Mouse (Mus musculus): ENCODE results near the gene Lypd8.

The Lypd8 gene

GRCm38 (mm10) chr11:58399985-58400645 lies 21.3 kb downstream of the Lypd8 start:
- no peak for DNase-seq (ENCODE audit: low spot score)

GRCm38 (mm10) chr11:58400655-58401054 lies 21.8 kb downstream of the Lypd8 start:
- no peak for DNase-seq (ENCODE audit: low spot score)

DNA sequence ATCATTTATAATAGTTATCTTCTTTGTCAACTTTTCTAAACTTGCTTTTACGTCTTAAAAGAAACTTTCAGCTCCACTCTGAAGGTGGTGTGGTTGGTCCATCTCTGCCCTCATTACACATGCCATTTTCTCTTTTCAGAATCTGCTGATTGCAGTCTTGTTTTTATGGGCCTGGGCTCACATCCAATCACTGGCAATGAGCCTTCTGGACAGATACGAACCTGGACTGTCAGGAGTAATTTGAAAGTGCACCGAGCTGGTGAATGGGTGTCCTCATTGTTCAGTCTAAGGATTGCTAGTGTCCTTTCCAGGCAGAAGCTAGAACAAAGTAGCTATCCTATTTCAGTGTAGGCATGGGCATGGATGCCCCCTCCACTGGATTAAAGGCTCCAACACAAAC lies 29.2 kb downstream of the Lypd8 start:
- no peak for DNase-seq (ENCODE audit: low spot score)

DNA sequence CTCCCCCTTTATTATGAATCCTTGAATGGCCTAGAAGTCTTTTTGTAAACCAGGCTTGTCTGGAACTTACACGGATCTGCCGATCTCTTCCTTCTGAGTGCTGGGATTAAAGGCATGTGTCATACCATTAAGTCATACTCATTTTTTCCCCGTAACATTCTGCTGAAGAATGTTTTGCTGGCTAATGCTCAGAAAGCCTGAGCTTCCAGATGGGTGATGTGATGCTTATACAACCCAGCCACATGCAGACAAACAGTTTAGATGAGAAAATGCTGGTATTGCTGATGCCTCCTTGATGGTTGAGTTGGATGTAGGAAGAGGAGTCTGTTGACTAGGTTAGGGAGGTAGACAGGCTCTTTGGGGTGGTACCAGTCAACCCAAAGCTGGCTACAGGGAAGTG lies 39.5 kb downstream of the Lypd8 start:
- DNase-seq (ENCODE audit: low spot score): no peak

DNA sequence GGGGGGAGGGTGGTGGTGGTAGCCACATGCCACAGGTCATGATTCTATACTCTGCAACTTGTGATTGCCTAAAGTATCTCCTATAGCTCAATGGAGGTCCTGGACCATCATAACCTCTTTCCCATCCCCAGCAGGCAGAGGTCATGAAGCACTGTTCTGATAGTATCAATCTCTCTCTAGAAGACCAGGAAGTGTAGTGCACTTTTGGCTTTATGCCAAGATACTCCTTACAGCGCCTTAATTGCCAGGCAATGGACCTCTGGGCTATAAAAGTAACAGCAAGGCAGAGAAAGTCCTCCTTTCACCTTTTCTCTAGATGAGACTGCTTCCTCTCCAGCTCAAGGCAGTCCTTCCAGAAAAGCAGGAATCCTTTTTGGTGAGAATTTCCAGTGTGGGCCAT lies 42.0 kb downstream of the Lypd8 start, which contains the start of gene 1810065E05Rik:
1810065E05Rik (plus strand) TSS at position 297 of the 400 bp plus-strand sequence.
- DNase-seq (ENCODE audit: low spot score): no peak

DNA sequence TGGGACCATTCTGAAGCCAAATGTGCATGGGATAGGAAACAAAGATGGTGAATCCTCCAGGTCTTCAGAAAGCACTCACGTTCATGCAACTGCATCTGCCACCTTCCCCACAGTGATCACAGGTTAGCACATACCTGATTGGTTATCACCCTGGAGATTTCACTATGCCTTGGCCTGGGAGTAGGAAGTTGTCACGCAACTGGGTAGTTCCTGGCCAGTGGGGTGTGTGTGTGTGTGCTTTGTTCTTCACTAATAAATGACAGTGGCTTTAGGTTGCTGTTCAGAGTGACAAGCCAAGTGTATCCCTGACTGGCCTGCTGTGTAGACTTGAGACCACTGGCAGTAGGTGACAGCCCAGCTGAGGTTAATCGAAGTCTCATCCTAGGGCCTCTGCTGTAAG lies 53.4 kb downstream of the Lypd8 start, which contains the start of gene Gm12253:
Gm12253 (plus strand) TSS at position 301 of the 400 bp plus-strand sequence.
- no peak for DNase-seq (ENCODE audit: low spot score)

GRCm38 (mm10) chr11:58437866-58438265 lies 59.0 kb downstream of the Lypd8 start:
- no peak for DNase-seq (ENCODE audit: low spot score)
